Mouse (Mus musculus): ENCODE results near the gene Slc1a2. TPM values are rescaled to one million over a fixed set of nuclear protein-coding genes. Genes with fewer than 3 reads are reported as not detected.

The Slc1a2 gene
- total RNA-seq (2021) = under 1 TPM; 0.29 to 0.50 TPM
- 0.12 and 0.76 TPM in 2 replicates for polyA plus RNA-seq (2012; rRNA removed)
- long read RNA-seq, partial matches to known transcripts = 0 of 1 reads
- long read RNA-seq, other reads (novel, unspliced or antisense) = 1 of 1 reads

- H3K9ac ChIP-seq (ENCODE audit: low read depth, low read length) = peak within 1 kb of the TSS; percentile 18; the same call in 1 of the 2 replicates
- H3K79me2 ChIP-seq (replicated peaks; ENCODE audit: control insufficient read depth, insufficient read depth, low read length) = no peaks in the 10 kb centered on the region
- H3K4me1 ChIP-seq (ENCODE audit: control insufficient read depth, insufficient read depth, low read length) = no peaks in the 10 kb centered on the region
- intact Hi-C loops (cut with DNase I) = no loop called here
- H3K36me3 ChIP-seq (ENCODE audit: control insufficient read depth, insufficient read depth, low read length) = no peaks in the 10 kb centered on the region
- H3K27ac ChIP-seq = no peak within 1 kb of the TSS
- H3K27me3 ChIP-seq (ENCODE audit: control insufficient read depth, insufficient read depth, low read length) = peaks cover 6% of the 10 kb centered on the region
- WGBS = 3% methylated on average over 20 of the region's 20 CpGs
- DNase-seq = no peak
- TF ChIP-seq CTCF (IDR thresholded peaks at IDR 0.05) = no peak
- no peak for TF ChIP-seq EP300 (IDR thresholded peaks at IDR 0.05; ENCODE audit: insufficient read depth, low read depth, low read length)
- no peak for TF ChIP-seq POLR2A (IDR thresholded peaks at IDR 0.05; ENCODE audit: insufficient read depth, low read depth, low read length)
- H3K4me3 ChIP-seq = peak within 1 kb of the TSS; percentile 50
Observed at GRCm38 (mm10) chr2:102658163-102658660, at the start of gene Slc1a2. Gene Slc1a2 (plus strand): TSS chr2:102658659.

GRCm38 (mm10) chr2:102610485-102610884 is 48.0 kb upstream of the Slc1a2 start:
- no peak overlapping the region for H3K4me3 ChIP-seq
- H3K36me3 ChIP-seq (ENCODE audit: control insufficient read depth, insufficient read depth, low read length) = no peaks in the 10 kb centered on the region
- no peaks in the 10 kb centered on the region for H3K4me1 ChIP-seq (ENCODE audit: control insufficient read depth, insufficient read depth, low read length)
- no peak overlapping the region for H3K9ac ChIP-seq (ENCODE audit: low read depth, low read length)
- WGBS = 92% methylated on average over 4 of the region's 4 CpGs
- no peak for TF ChIP-seq CTCF (IDR thresholded peaks at IDR 0.05)
- no peak for TF ChIP-seq EP300 (IDR thresholded peaks at IDR 0.05; ENCODE audit: insufficient read depth, low read depth, low read length)
- no peak for TF ChIP-seq POLR2A (IDR thresholded peaks at IDR 0.05; ENCODE audit: insufficient read depth, low read depth, low read length)
- H3K27me3 ChIP-seq (ENCODE audit: control insufficient read depth, insufficient read depth, low read length) = no peaks in the 10 kb centered on the region
- intact Hi-C loops (cut with DNase I) = no loop called here
- no peak overlapping the region for H3K27ac ChIP-seq
- H3K79me2 ChIP-seq (replicated peaks; ENCODE audit: control insufficient read depth, insufficient read depth, low read length) = no peaks in the 10 kb centered on the region
- no peak for DNase-seq

- no peak overlapping the region for H3K4me3 ChIP-seq
- DNase-seq = no peak
- no peaks in the 10 kb centered on the region for H3K79me2 ChIP-seq (replicated peaks; ENCODE audit: control insufficient read depth, insufficient read depth, low read length)
- 24% methylated on average over 2 of the region's 2 CpGs for WGBS
- intact Hi-C loops (cut with DNase I) = no loop called here
- no peaks in the 10 kb centered on the region for H3K4me1 ChIP-seq (ENCODE audit: control insufficient read depth, insufficient read depth, low read length)
- H3K9ac ChIP-seq (ENCODE audit: low read depth, low read length) = no peak overlapping the region
- TF ChIP-seq CTCF (IDR thresholded peaks at IDR 0.05) (no peak), EP300 (IDR thresholded peaks at IDR 0.05; ENCODE audit: insufficient read depth, low read depth, low read length) (no peak), POLR2A (IDR thresholded peaks at IDR 0.05; ENCODE audit: insufficient read depth, low read depth, low read length) (no peak)
- H3K36me3 ChIP-seq (ENCODE audit: control insufficient read depth, insufficient read depth, low read length) = no peaks in the 10 kb centered on the region
- no peaks in the 10 kb centered on the region for H3K27me3 ChIP-seq (ENCODE audit: control insufficient read depth, insufficient read depth, low read length)
- H3K27ac ChIP-seq = no peak overlapping the region
Observed at GRCm38 (mm10) chr2:102616637-102617036, 41.8 kb upstream of the Slc1a2 start.

- Histone ChIP-seq H3K27ac (no peak overlapping the region), H3K9ac (ENCODE audit: low read depth, low read length) (no peak overlapping the region), H3K27me3 (ENCODE audit: control insufficient read depth, insufficient read depth, low read length) (no peaks in the 10 kb centered on the region), H3K4me3 (no peak overlapping the region), H3K79me2 (replicated peaks; ENCODE audit: control insufficient read depth, insufficient read depth, low read length) (no peaks in the 10 kb centered on the region), H3K36me3 (ENCODE audit: control insufficient read depth, insufficient read depth, low read length) (no peaks in the 10 kb centered on the region), H3K4me1 (ENCODE audit: control insufficient read depth, insufficient read depth, low read length) (no peaks in the 10 kb centered on the region)
- intact Hi-C loops (cut with DNase I) = no loop called here
- DNase-seq = no peak
- 88% methylated on average over 12 of the region's 12 CpGs for WGBS
- TF ChIP-seq POLR2A (IDR thresholded peaks at IDR 0.05; ENCODE audit: insufficient read depth, low read depth, low read length) (no peak), EP300 (IDR thresholded peaks at IDR 0.05; ENCODE audit: insufficient read depth, low read depth, low read length) (no peak), CTCF (IDR thresholded peaks at IDR 0.05) (no peak)
Observed at GRCm38 (mm10) chr2:102620744-102621429, 37.6 kb upstream of the Slc1a2 start.

- intact Hi-C loops (cut with DNase I) = no loop called here
- no peaks in the 10 kb centered on the region for H3K4me1 ChIP-seq (ENCODE audit: control insufficient read depth, insufficient read depth, low read length)
- no peaks in the 10 kb centered on the region for H3K79me2 ChIP-seq (replicated peaks; ENCODE audit: control insufficient read depth, insufficient read depth, low read length)
- WGBS = 89% methylated on average over 5 of the region's 5 CpGs
- no peaks in the 10 kb centered on the region for H3K36me3 ChIP-seq (ENCODE audit: control insufficient read depth, insufficient read depth, low read length)
- TF ChIP-seq CTCF (IDR thresholded peaks at IDR 0.05) (no peak), EP300 (IDR thresholded peaks at IDR 0.05; ENCODE audit: insufficient read depth, low read depth, low read length) (no peak), POLR2A (IDR thresholded peaks at IDR 0.05; ENCODE audit: insufficient read depth, low read depth, low read length) (no peak)
- H3K27ac ChIP-seq = no peak overlapping the region
- H3K27me3 ChIP-seq (ENCODE audit: control insufficient read depth, insufficient read depth, low read length) = no peaks in the 10 kb centered on the region
- no peak overlapping the region for H3K9ac ChIP-seq (ENCODE audit: low read depth, low read length)
- no peak for DNase-seq
- H3K4me3 ChIP-seq = no peak overlapping the region
Observed at GRCm38 (mm10) chr2:102622176-102622575, 36.3 kb upstream of the Slc1a2 start.

GRCm38 (mm10) chr2:102622943-102623342 is 35.5 kb upstream of the Slc1a2 start:
- intact Hi-C loops (cut with DNase I) = no loop called here
- no peaks in the 10 kb centered on the region for H3K79me2 ChIP-seq (replicated peaks; ENCODE audit: control insufficient read depth, insufficient read depth, low read length)

More at GRCm38 (mm10) chr2:102622943-102623342, 35.5 kb upstream of the Slc1a2 start:
- no peak for DNase-seq
- Histone ChIP-seq H3K4me3 (no peak overlapping the region), H3K27ac (no peak overlapping the region), H3K27me3 (ENCODE audit: control insufficient read depth, insufficient read depth, low read length) (no peaks in the 10 kb centered on the region), H3K36me3 (ENCODE audit: control insufficient read depth, insufficient read depth, low read length) (no peaks in the 10 kb centered on the region), H3K9ac (ENCODE audit: low read depth, low read length) (no peak overlapping the region), H3K4me1 (ENCODE audit: control insufficient read depth, insufficient read depth, low read length) (no peaks in the 10 kb centered on the region)
- no peak for TF ChIP-seq EP300 (IDR thresholded peaks at IDR 0.05; ENCODE audit: insufficient read depth, low read depth, low read length)
- TF ChIP-seq POLR2A (IDR thresholded peaks at IDR 0.05; ENCODE audit: insufficient read depth, low read depth, low read length) = no peak
- TF ChIP-seq CTCF (IDR thresholded peaks at IDR 0.05) = no peak

Measured in heart, adult 2 months (tissue).